Mouse (Mus musculus) kidney, adult 9 months (tissue): ENCODE measurements around the gene Armcx1.
A peak's percentile ranks its signal among the peaks of the same experiment; 100 is the strongest.
"Not testable (repeated sequence)": the region's sequence is repeated elsewhere in the genome, so short reads cannot be mapped to it uniquely, and the experiment has no call there.

ENCODE experiments used
- DNase-seq: peaks from one replicate; pipeline ENCODE4 v3.0.0; 2022

Gene Armcx1

GRCm38 (mm10) chrX:134717752-134718308, at the start of gene Armcx1:
Armcx1 (plus strand) TSS chrX:134717963.
- DNase-seq, result peak; percentile 36

DNA sequence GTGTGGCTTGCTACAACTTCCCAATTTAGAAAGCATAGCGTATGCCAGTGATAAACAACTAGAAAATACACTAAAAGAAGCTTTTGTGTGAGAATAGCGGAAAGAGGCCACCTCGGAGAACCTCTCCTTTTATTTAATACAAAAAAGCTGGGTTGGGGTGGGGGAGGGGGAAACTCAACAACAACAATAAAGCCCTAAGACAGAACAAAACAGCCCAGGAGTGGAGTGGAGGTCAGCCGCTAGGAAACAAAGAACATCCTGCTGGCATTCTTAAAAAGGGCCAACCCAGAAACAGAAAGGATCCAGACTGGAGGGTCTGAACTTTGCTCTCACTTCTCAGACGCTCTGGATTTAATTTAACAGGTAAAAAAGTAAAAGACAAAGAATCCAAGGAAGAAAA, 42.7 kb upstream of the Armcx1 start:
- DNase-seq, result no peak

DNA sequence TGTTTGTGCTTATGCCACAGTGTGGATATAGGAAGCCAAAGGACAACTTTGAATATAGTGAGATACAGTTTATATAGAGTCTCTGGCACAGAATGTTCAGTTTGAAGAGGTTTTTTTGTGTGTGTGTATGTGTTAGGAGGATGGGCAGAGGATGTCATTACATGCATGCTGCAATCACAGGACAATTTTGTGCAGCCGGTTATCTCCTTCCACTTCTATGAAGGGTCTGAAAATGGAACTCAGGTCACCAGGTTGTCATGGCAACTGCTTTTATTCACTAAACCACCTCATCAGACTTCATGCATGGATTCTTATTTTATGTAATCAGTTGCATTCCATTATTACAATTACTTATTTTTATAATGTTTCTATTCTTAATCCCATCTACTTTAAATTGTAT, 41.8 kb upstream of the Armcx1 start:
- DNase-seq, result no peak

DNA sequence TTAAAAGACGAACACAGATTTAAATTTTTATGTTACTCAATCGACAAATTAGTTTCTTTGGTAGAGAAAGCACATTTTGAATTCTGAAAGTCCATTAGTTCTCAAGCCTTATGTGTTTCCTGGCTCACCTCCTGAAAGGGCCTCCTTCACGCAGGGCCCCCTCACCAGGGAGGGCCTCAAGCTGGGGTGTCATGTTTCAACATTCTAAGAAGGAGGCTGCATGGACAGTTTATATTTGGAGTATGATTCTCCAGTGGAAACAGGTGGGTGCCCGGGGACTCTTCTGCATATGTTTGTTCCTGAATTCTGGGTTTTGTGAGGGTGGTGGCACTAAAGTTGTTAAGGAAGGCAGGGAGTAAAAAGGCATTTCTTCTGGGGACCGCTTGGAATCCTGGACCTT, 32.8 kb upstream of the Armcx1 start:
- no peak for DNase-seq

DNA sequence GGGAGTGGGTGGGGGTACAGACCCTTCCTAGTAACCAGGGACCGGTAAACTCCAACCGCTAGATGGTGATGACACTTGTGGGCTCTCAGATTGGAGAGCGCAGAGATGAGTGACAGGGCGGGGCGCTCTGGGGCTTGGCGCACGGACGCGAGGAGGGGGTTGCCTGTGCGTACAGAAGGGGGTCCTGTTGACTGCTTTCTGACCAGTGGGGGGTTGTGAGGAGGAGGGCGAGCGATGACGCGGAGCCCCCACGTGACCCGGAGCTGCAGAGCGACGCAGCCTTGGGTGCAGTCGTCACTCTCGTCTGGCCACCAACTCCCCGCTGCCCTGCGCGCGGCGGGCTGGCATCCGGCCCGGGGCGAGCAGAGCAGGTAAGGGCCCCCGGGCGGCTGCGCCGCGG, 31.5 kb upstream of the Armcx1 start, which contains the start of gene Armcx4:
TSS of gene Armcx4 (plus strand) at position 253 of the 400 bp plus-strand sequence.
- DNase-seq, result peak; percentile 5

DNA sequence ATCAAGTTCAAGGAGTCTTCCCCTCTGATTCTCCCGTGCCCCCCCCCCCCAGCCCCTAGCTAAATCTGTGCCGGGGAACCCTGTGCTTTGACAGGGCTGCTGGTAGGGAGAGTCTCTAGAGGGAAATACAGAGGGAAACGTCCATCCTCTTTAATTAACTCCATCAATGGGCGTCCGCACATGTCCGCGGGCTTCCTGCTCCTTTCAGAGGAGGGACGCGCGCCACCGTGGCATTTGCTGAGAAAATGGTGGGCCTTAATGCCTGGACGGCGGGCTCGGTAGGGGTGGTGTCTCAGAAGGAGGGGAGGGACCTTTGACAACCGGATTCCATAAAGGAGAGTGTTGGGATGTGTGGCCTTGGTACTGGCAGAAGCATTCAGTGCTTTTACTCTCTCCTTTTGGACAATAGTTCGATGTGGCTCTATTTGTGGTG, 31.0 kb upstream of the Armcx1 start:
- no peak for DNase-seq

DNA sequence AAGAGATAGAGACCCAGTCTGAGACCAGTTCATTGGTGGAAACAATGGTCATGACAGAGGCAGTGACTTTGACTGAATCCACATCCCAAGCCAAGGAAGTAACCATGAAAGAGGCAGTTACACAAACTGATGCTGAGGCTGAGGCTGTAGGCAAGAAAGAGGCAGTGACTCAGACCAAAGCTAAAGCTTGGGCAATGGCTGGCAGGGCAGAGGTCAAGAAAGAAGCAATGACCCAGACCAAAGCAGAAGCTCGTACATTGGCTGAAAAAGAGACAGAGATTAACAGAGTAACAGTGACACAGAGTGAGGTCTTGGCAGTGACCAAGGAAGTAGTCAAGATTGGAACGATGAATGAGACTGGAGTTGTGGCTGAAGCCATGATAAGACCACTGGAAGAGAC, 28.1 kb upstream of the Armcx1 start:
- DNase-seq, result no peak

DNA sequence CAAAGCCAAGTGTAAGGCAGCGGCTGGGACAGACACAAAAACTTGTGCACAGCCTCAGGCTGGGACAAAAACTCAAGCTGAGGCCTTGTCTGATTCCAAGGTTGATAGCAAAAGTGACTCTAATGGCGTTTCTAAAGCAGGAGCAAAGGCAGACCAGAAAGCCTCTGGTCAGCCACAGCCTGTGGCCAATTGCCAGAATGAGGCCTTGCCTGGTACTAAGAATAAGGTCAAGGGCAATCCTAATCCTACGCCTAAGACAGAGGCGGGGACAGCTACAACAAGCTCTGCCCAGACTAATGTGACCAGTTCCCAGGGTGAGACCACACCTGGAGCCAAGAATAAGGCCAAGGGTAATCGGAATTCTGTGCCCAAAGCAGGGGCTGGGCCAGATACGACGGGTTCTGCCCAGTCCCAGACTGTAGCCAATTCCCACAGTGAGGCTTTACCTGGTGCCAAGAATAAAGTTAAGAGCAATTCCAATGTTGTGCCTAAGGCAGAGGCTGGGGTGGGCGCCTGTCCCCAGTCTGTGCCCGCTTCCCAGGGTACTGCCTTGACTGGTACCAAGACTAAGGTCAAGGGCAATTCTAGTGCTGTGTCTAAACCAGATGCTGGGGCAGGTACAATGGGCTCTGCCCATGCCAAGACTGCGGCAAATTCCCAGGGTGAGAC, 26.8 kb upstream of the Armcx1 start:
- peak; percentile 37 for DNase-seq

GRCm38 (mm10) chrX:134691540-134691935, 26.2 kb upstream of the Armcx1 start:
- DNase-seq, result no peak

DNA sequence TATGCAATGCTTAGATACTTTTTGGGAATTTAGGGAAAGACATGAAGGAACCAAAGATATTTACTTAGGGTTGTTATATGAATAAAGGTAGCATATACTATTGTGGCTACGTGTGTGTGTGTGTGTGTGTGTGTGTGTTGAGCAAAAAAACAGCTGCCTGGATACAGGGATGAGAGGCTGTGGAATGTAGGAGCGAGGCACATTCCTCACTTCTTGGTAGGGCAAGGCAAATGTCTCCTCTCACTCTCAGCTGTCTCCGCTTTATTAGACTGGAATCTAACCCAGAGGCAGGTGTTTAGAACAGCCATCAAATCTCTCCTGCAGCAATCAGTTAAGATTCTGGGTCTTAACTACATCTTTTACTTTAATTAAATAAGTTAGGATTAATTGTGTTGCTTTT, 900 bp upstream of the Armcx1 start:
- no peak for DNase-seq

DNA sequence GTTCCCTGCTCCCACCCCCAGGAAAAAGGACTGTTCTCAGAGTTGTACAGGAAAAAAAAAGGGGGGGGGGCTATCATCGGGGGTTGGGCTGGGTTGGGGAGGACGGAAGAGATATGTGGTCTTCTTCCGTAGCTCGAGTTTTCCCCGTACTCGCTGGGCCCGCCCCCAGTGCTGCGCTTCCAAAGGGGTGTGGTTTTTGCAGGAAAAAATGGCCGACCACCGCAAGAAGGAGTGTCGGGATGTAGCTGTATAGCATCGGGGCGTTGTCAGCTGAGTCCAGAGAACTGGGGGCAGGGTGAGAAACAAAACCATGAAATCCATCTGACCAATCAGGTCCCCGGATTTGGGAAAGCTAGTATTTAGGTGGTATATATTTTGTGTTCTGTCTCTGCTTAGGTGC, 761 bp downstream of the Armcx1 start:
- DNase-seq, result peak; percentile 16

DNA sequence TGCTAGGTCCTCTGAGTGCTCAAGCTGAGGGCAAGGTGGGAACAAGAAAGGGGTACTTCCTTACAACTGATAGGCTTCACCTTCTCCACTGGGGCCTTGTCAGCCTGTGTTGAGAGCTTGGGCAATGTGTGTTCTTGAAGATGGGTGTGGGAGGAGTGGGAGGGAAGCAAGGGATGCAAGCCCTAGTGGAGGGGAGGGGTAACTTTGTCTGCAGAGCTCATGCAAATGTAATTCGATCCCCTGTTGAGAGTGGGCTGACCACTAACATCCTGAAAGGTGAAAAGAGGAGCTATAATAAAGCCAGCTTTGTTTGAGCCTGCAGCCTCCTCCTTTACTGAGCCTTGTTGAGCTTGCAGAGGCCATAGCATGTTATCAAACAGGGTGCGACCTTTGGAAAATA, 6.0 kb downstream of the Armcx1 start:
- not testable (repeated sequence) for DNase-seq

GRCm38 (mm10) chrX:134729778-134730177, 12.0 kb downstream of the Armcx1 start:
- peak; percentile 26 for DNase-seq

- DNase-seq, result no peak
These were observed 20.0 kb downstream of the Armcx1 start for GRCm38 (mm10) chrX:134737796-134738195.

DNA sequence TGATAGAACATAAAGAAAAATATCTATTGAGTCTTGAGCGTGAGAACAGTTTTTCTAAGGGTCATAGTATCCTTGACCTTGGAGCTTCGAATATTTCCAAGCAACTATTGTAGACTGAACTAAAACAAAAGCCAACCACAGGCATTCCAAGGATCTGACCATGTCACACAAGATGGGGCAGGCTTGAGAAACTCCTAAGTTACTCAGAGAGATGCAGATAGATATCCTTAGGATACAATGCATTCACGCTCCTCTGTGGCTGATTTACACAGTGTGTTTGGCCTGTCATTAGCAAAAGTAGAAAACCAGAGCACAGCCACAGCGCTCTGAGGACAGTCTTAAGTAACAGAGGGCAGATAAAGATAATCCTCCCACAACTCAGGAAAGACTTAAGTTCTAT, 21.4 kb downstream of the Armcx1 start:
- no peak for DNase-seq

- DNase-seq, result no peak
These were observed 24.1 kb downstream of the Armcx1 start for GRCm38 (mm10) chrX:134741862-134742261.

DNA sequence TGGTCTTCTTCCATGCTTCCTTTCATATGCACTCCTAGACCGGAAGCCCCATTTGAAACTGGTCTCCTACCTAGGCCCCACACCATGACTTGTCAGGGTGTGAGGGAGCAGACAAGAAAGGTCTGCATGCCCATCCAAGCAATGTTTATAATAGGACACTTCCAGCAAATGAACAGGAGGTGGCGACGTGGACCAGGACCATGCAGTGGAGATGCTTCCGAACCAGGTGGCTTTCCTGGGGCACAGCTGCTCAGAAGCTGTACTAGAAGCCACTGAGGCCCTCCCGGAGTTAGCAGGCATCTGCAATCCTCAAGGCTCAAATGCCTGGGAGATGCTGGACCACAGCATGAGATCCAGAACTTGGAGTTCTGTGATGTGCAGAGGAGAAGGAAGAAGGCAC, 28.7 kb downstream of the Armcx1 start:
- DNase-seq, result peak; percentile 32

DNA sequence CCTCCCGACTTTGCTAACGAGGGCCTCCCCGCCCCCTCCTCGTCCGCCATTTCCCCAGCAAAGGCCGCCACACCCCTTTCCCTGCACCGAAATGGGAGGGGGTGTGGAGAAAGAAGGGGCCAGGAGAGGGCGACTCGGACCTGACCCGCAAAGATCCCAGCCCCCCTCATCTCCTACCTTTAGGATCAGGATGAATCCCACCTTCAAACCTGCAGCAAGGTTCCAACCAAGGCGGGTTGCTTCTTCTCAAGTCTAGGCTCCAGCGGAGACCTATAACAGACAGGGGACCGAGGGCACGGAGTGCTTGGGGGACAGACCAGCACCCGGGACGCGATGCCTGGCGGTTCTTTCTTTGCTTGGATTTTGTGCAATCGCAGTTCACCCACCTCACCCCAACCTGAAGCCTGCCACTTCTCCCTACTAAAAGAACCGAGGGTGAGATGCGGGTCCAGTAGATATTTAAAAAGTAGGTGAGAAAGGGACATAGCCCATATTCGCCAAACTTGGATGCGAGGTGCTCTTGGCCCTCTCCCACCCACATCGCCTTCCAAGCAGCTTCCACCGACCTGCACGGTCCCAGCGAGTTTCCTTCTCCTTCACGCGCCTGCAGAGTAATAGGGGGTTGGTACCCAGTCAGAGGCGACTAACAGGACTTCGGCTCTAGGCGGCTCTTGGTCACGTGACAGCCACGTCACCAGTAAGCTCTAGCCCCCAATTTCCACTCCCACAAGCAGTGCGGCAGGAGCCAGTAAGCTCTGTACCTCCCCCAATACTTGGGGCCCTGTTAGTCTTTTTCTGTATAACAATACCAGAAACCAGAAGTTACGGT, 33.2 kb downstream of the Armcx1 start, which contains the start of gene Armcx6:
TSS of gene Armcx6 (minus strand) at position 654 of the 829 bp plus-strand sequence.
- peak; percentile 53 for DNase-seq

- DNase-seq, result no peak
These were observed 34.1 kb downstream of the Armcx1 start for GRCm38 (mm10) chrX:134751910-134752309.

DNA sequence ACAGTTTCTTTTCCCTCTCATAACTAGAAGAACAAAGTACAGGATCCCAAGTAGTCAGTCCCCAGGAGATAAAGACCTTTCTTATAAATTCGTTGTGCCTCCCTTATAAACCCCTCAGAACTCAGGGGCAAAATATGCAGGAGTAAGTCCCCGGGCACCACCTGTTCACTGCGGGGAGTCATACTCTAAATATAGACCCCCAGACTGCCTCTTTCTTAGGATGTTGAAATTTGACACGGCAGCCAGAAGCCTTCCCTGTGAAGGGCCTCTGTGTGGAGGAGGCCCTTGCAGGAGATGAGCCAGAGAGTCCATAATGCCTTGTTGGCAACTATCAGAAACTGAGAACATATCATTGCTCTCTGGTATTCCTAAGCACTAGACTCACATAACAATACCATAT, 34.8 kb downstream of the Armcx1 start:
- no peak for DNase-seq

GRCm38 (mm10) chrX:134756434-134757292, 38.9 kb downstream of the Armcx1 start, which contains the start of gene Armcx3:
Armcx3 (plus strand) TSS chrX:134756595.
- DNase-seq, result peak; percentile 47

GRCm38 (mm10) chrX:134757293-134757995, 39.7 kb downstream of the Armcx1 start:
- DNase-seq, result no peak
